Mouse (Mus musculus) CH12.LX (cell line): ENCODE data around the gene Gucy1b1. TPM values are rescaled to one million over a fixed set of nuclear protein-coding genes. Genes with fewer than 3 reads are reported as not detected.

ENCODE experiments used
- DNase-seq: peaks from one replicate; pipeline ENCODE4 v3.0.0-alpha.2; 2013; ENCODE audit errors: extremely low read depth
- H3K27ac ChIP-seq: 2 replicates; pipeline ENCODE4 v1.5.1; 2012; ENCODE audit warnings: low read depth, mild to moderate bottlenecking, control low read depth, moderate library complexity; ENCODE audit not compliant: insufficient read depth
- H3K27me3 ChIP-seq: replicated peaks from 2 replicates; pipeline ENCODE3; 2012; ENCODE audit warnings: inconsistent platforms
- H3K36me3 ChIP-seq, 2 experiments: replicated peaks in 1 of 2; 2 replicates each; pipeline versions ENCODE3 to v1.6.1; 2012; ENCODE audit warnings: inconsistent platforms in 1 of 2, low read length in 1 of 2, mild to moderate bottlenecking in 1 of 2, mixed read lengths in 1 of 2, moderate library complexity in 1 of 2; ENCODE audit not compliant: control insufficient read depth in 1 of 2, insufficient read depth in 1 of 2
- H3K4me1 ChIP-seq, 2 experiments: 2 replicates each; pipeline ENCODE4 v1.6.1; 2012; ENCODE audit warnings: inconsistent platforms in 1 of 2, moderate library complexity in 1 of 2; ENCODE audit not compliant: insufficient read depth in 2 of 2, control insufficient read depth in 1 of 2
- H3K4me2 ChIP-seq: 2 replicates; pipeline ENCODE4 v1.6.1; 2012; ENCODE audit warnings: low read depth, mild to moderate bottlenecking, control low read depth; ENCODE audit not compliant: poor library complexity, insufficient read depth, severe bottlenecking
- H3K4me3 ChIP-seq, 3 experiments: fragments of 150-350 bp in 1 of 3; sonication (generic) in 1 of 3; replicated peaks in 1 of 3; 2 replicates each; pipeline versions ENCODE3 to v1.5.1; 2011 to 2012; ENCODE audit warnings: low read depth in 2 of 3, low read length in 2 of 3, mild to moderate bottlenecking in 2 of 3, moderate library complexity in 2 of 3, control low read depth in 1 of 3, improper control_type of control experiment in 1 of 3, inconsistent platforms in 1 of 3, mixed read lengths in 1 of 3; ENCODE audit not compliant: poor library complexity in 1 of 3
- H3K79me2 ChIP-seq: replicated peaks from 2 replicates; pipeline ENCODE4 v1.6.1; 2012; ENCODE audit warnings: mild to moderate bottlenecking, moderate library complexity; ENCODE audit not compliant: control insufficient read depth, poor library complexity, insufficient read depth, severe bottlenecking; ENCODE audit errors: extremely low read depth
- H3K9ac ChIP-seq: 2 replicates; pipeline ENCODE4 v1.6.1; 2012; ENCODE audit warnings: low read depth, mild to moderate bottlenecking, control low read depth, moderate library complexity; ENCODE audit not compliant: insufficient read depth
- H3K9me3 ChIP-seq: replicated peaks from 2 replicates; pipeline ENCODE3; 2012; ENCODE audit warnings: low read length, inconsistent platforms, mixed read lengths
- CTCF ChIP-seq, 2 experiments: IDR thresholded peaks in 1 of 2; conservative IDR thresholded peaks in 1 of 2; 2 replicates each; pipeline ENCODE4 v1.5.1; 2011 to 2012; ENCODE audit warnings: low read depth in 2 of 2, low read length in 2 of 2, improper control_type of control experiment in 1 of 2, inconsistent platforms in 1 of 2, mild to moderate bottlenecking in 1 of 2, moderate library complexity in 1 of 2
- ELF1 ChIP-seq: IDR thresholded peaks from 2 replicates; pipeline ENCODE4 v1.6.1; 2014; ENCODE audit warnings: low read depth, mild to moderate bottlenecking, inconsistent platforms, low read length, improper control_type of control experiment
- EP300 ChIP-seq: IDR thresholded peaks from 2 replicates; pipeline ENCODE4 v1.6.1; 2011; ENCODE audit warnings: low read length, improper control_type of control experiment
- JUN ChIP-seq: IDR thresholded peaks from 2 replicates; pipeline ENCODE4 v1.6.1; 2011; ENCODE audit warnings: low read depth, mild to moderate bottlenecking, low read length, improper control_type of control experiment, moderate library complexity; ENCODE audit not compliant: insufficient read depth
- JUND ChIP-seq: conservative IDR thresholded peaks from 2 replicates; pipeline ENCODE4 v1.6.1; 2011; ENCODE audit warnings: low read depth, low read length, improper control_type of control experiment
- KAT2A ChIP-seq: IDR thresholded peaks from 2 replicates; pipeline ENCODE4 v1.6.1; 2012; ENCODE audit warnings: low read length, improper control_type of control experiment, inconsistent platforms; ENCODE audit not compliant: insufficient replicate concordance
- MAX ChIP-seq: IDR thresholded peaks from 2 replicates; pipeline ENCODE4 v1.6.1; 2011; ENCODE audit warnings: low read length, improper control_type of control experiment
- MEF2A ChIP-seq: IDR thresholded peaks from 2 replicates; pipeline ENCODE4 v1.6.1; 2014; ENCODE audit warnings: low read depth, mild to moderate bottlenecking, inconsistent platforms, low read length, improper control_type of control experiment, borderline replicate concordance
- MXI1 ChIP-seq: IDR thresholded peaks from 2 replicates; pipeline ENCODE4 v1.6.1; 2011; ENCODE audit warnings: mild to moderate bottlenecking, low read depth, low read length, improper control_type of control experiment
- PAX5 ChIP-seq: IDR thresholded peaks from 2 replicates; pipeline ENCODE4 v1.6.1; 2012; ENCODE audit warnings: low read length, inconsistent platforms, mixed read lengths
- POLR2A ChIP-seq: IDR thresholded peaks from 2 replicates; pipeline ENCODE4 v1.6.1; 2011; ENCODE audit warnings: low read depth, mild to moderate bottlenecking, improper control_type of control experiment, low read length
- RAD21 ChIP-seq: IDR thresholded peaks from 2 replicates; pipeline ENCODE4 v1.6.1; 2011; ENCODE audit warnings: low read depth, mild to moderate bottlenecking, low read length, improper control_type of control experiment, moderate library complexity
- RCOR1 ChIP-seq: conservative IDR thresholded peaks from 2 replicates; pipeline ENCODE4 v1.6.1; 2012; ENCODE audit warnings: low read depth, mild to moderate bottlenecking, inconsistent platforms, low read length, improper control_type of control experiment
- TBP ChIP-seq: conservative IDR thresholded peaks from 2 replicates; pipeline ENCODE4 v1.6.1; 2011; ENCODE audit warnings: low read depth, low read length, improper control_type of control experiment
- TCF12 ChIP-seq: IDR thresholded peaks from 2 replicates; pipeline ENCODE4 v1.6.1; 2014; ENCODE audit warnings: low read depth, mild to moderate bottlenecking, inconsistent platforms, low read length, improper control_type of control experiment
- ZC3H11A ChIP-seq: IDR thresholded peaks from 2 replicates; pipeline ENCODE4 v1.6.1; 2012; ENCODE audit warnings: low read depth, mild to moderate bottlenecking, inconsistent platforms, low read length, improper control_type of control experiment
- ZNF384 ChIP-seq: IDR thresholded peaks from 2 replicates; pipeline ENCODE4 v1.6.1; 2012; ENCODE audit warnings: low read depth, low read length, improper control_type of control experiment, inconsistent platforms
- dilution Hi-C: fragments of 300-500 bp; cut with MboI; formaldehyde crosslinking; loops from 2 replicates; pipeline ENCODE4 v1.14.3; 2020; ENCODE audit warnings: low sequenced_read_pairs; ENCODE audit not compliant: extremely low pct_unique_long_range_greater_than_20kb, extremely low pct_ligation_motif_present
- in situ Hi-C: fragments of 300-500 bp; cut with MboI; formaldehyde crosslinking; loops from 3 replicates; pipeline ENCODE4 v1.14.3; 2019; ENCODE audit warnings: low sequenced_read_pairs, low pct_ligation_motif_present, low pct_unique_long_range_greater_than_20kb, mixed read lengths
- polyA plus RNA-seq: library from polyadenylated mRNA; unstranded; fragments of >175 nt; gene quantifications from 2 replicates; pipeline ENCODE4 v1.2.1, GENCODE M21; 2012; ENCODE audit warnings: low read depth; ENCODE audit not compliant: insufficient read length
- total RNA-seq, 2 experiments: library from RNA; depleted of rRNA; stranded (reverse); fragments of 300-350 nt in 1 of 2; fragments of >200 nt in 1 of 2; gene quantifications; 2 replicates each; pipeline ENCODE4 v1.2.3; 2012 to 2014

The Gucy1b1 gene
- total and polyA plus RNA-seq, 3 experiments: not detected

GRCm38 (mm10) chr3:82061402-82062180 is 12.9 kb downstream of the Gucy1b1 start:
- no peaks in the 10 kb centered on the region for H3K4me1 ChIP-seq
- no peaks in the 10 kb centered on the region for H3K79me2 ChIP-seq
- H3K4me2 ChIP-seq: no peak overlapping the region
- no peak overlapping the region for H3K4me3 ChIP-seq
- dilution Hi-C loops (no loop called here), in situ Hi-C loops (no loop called here)
- TF ChIP-seq TBP (no peak), RCOR1 (no peak), KAT2A (no peak), TCF12 (no peak), ZC3H11A (no peak), CTCF (conservative IDR thresholded peaks at IDR 0.05 in 1 of 2, IDR thresholded peaks at IDR 0.05 in 1 of 2; ENCODE audit: low read depth in 2 of 2, low read length in 2 of 2) (no peak)
- H3K9me3 ChIP-seq: no peaks in the 10 kb centered on the region
- DNase-seq: no peak
- no peaks in the 10 kb centered on the region for H3K27me3 ChIP-seq
- no peak overlapping the region for H3K9ac ChIP-seq
- no peaks in the 10 kb centered on the region for H3K36me3 ChIP-seq
- no peak overlapping the region for H3K27ac ChIP-seq

- H3K4me3 ChIP-seq: no peak overlapping the region
- no peak overlapping the region for H3K27ac ChIP-seq
- dilution Hi-C loops: no loop called here
- H3K27me3 ChIP-seq: no peaks in the 10 kb centered on the region
- no peak overlapping the region for H3K4me2 ChIP-seq
- no peaks in the 10 kb centered on the region for H3K36me3 ChIP-seq
- no peaks in the 10 kb centered on the region for H3K9me3 ChIP-seq
- no peak for TF ChIP-seq MXI1
- no peak for TF ChIP-seq POLR2A
- no peak for TF ChIP-seq MAX
- no peak for TF ChIP-seq JUND
- no peak for TF ChIP-seq JUN
- no peak for TF ChIP-seq KAT2A
- TF ChIP-seq TBP: no peak
- TF ChIP-seq ELF1: no peak
- TF ChIP-seq EP300: no peak
- no peak for TF ChIP-seq MEF2A
- TF ChIP-seq ZNF384: no peak
- TF ChIP-seq RAD21: no peak
- no peak for TF ChIP-seq PAX5
- no peak overlapping the region for H3K9ac ChIP-seq
- no peaks in the 10 kb centered on the region for H3K79me2 ChIP-seq
- in situ Hi-C loops: no loop called here
- DNase-seq: no peak
- H3K4me1 ChIP-seq: peaks cover 5 to 6% of the 10 kb centered on the region in 2 experiments
Measured at GRCm38 (mm10) chr3:82057201-82057600, 17.3 kb downstream of the Gucy1b1 start.
